Mouse (Mus musculus): ENCODE data around the gene Muc15. TPM values are rescaled to one million over a fixed set of nuclear protein-coding genes. Genes with fewer than 3 reads are reported as not detected.

Muc15 gene
- polyA plus RNA-seq, 1 experiment, result not detected

DNA sequence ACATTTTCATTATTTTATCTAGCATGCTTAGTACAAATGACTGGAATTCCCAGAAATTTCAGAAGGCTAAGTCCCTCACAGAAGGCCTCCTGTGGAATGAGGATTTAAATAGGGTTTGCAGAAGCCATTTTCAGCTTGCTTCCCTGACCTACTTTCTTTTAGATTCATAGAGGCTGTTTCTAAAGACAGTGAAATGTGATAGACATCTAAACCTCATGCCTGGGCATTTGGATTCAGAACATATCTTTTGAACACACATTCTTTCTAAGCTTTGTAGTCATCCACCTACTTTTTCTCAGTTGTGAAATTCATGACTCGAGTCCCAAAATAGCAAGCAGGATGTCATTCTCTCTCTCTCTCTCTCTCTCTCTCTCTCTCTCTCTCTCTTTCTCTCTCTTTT, 1.1 kb downstream of the Muc15 start:
- Histone ChIP-seq H3K36me3 (ENCODE audit: control insufficient read depth, insufficient read depth) (no peaks in the 10 kb centered on the region), H3K4me3 (no peak overlapping the region), H3ac (ENCODE audit: control insufficient read depth, insufficient read length) (no peak overlapping the region), H3K79me2 (ENCODE audit: control insufficient read depth, insufficient read depth) (no peaks in the 10 kb centered on the region), H3K27me3 (ENCODE audit: control insufficient read depth, insufficient read depth, insufficient read length) (no peaks in the 10 kb centered on the region), H3K4me2 (ENCODE audit: low read depth) (no peak overlapping the region)
- no peak for TF ChIP-seq USF1 (IDR thresholded peaks at IDR 0.05; ENCODE audit: low read depth)
- TF ChIP-seq CEBPB (IDR thresholded peaks at IDR 0.05; ENCODE audit: insufficient read depth, poor library complexity, severe bottlenecking), result no peak
- TF ChIP-seq MYOG (IDR thresholded peaks at IDR 0.05; ENCODE audit: control insufficient read depth in 1 of 3, insufficient read depth in 1 of 3, insufficient read length in 2 of 3, low read depth in 2 of 3), result no peak
- TF ChIP-seq POLR2AphosphoS2 (IDR thresholded peaks at IDR 0.05; ENCODE audit: insufficient read length, low read depth), result no peak
- TF ChIP-seq MYOD1 (IDR thresholded peaks at IDR 0.05; ENCODE audit: control insufficient read depth in 1 of 3, insufficient read length in 2 of 3, low read depth in 2 of 3), result no peak

DNA sequence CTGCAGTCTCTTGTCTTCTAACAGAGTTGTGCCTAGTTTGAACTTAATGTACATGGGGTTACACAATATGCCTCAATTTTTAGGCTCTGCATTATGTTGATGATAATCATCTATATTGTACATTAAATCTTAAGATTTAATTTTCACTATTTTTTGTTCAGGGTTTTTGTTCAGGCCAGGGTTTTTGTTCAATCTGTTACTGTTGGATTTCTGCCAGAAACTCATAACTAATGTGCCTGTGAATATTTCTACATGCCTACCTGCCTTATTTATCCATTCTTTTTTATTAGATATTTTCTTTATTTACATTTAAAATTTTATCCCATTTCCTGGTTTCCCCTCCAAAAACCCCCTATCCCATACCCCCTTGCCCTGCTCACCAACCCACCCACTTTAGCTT, 5.0 kb downstream of the Muc15 start:
- no peaks in the 10 kb centered on the region for H3K79me2 ChIP-seq (ENCODE audit: control insufficient read depth, insufficient read depth)
- no peak for TF ChIP-seq MYOD1 (IDR thresholded peaks at IDR 0.05; ENCODE audit: control insufficient read depth in 1 of 3, insufficient read length in 2 of 3, low read depth in 2 of 3)
- no peak for TF ChIP-seq MAX (IDR thresholded peaks at IDR 0.05; ENCODE audit: low read depth)
- TF ChIP-seq MYOG (IDR thresholded peaks at IDR 0.05; ENCODE audit: control insufficient read depth in 1 of 3, insufficient read depth in 1 of 3, insufficient read length in 2 of 3, low read depth in 2 of 3), result no peak
- TF ChIP-seq REST (IDR thresholded peaks at IDR 0.05; ENCODE audit: insufficient read depth, insufficient read length), result no peak
- TF ChIP-seq POLR2AphosphoS2 (IDR thresholded peaks at IDR 0.05; ENCODE audit: insufficient read length, low read depth), result no peak
- no peak for TF ChIP-seq SRF (IDR thresholded peaks at IDR 0.05; ENCODE audit: control insufficient read depth, insufficient read length, low read depth)
- no peak for TF ChIP-seq CEBPB (IDR thresholded peaks at IDR 0.05; ENCODE audit: insufficient read depth, poor library complexity, severe bottlenecking)
- no peak for TF ChIP-seq E2F4 (IDR thresholded peaks at IDR 0.05; ENCODE audit: insufficient read depth)

GRCm38 (mm10) chr2:110737236-110737635, 16.1 kb downstream of the Muc15 start:
- Histone ChIP-seq H3K36me3 (ENCODE audit: control insufficient read depth, insufficient read depth) (no peaks in the 10 kb centered on the region), H3ac (ENCODE audit: control insufficient read depth, insufficient read length) (no peak overlapping the region), H3K27me3 (ENCODE audit: control insufficient read depth, insufficient read depth, insufficient read length) (no peaks in the 10 kb centered on the region), H3K79me2 (ENCODE audit: control insufficient read depth, insufficient read depth) (no peaks in the 10 kb centered on the region), H3K4me2 (ENCODE audit: low read depth) (no peak overlapping the region), H3K4me3 (no peak overlapping the region)
- TF ChIP-seq TCF12 (IDR thresholded peaks at IDR 0.05; ENCODE audit: insufficient read depth, poor library complexity, severe bottlenecking) (no peak), REST (IDR thresholded peaks at IDR 0.05; ENCODE audit: insufficient read depth, insufficient read length) (no peak), SRF (IDR thresholded peaks at IDR 0.05; ENCODE audit: control insufficient read depth, insufficient read length, low read depth) (no peak), TCF3 (IDR thresholded peaks at IDR 0.05; ENCODE audit: insufficient read length, low read depth) (no peak), MYOG (IDR thresholded peaks at IDR 0.05; ENCODE audit: control insufficient read depth in 1 of 3, insufficient read depth in 1 of 3, insufficient read length in 2 of 3, low read depth in 2 of 3) (no peak), MAX (IDR thresholded peaks at IDR 0.05; ENCODE audit: low read depth) (no peak), CEBPB (IDR thresholded peaks at IDR 0.05; ENCODE audit: insufficient read depth, poor library complexity, severe bottlenecking) (no peak), E2F4 (IDR thresholded peaks at IDR 0.05; ENCODE audit: insufficient read depth) (no peak), USF1 (IDR thresholded peaks at IDR 0.05; ENCODE audit: low read depth) (no peak), POLR2AphosphoS2 (IDR thresholded peaks at IDR 0.05; ENCODE audit: insufficient read length, low read depth) (no peak), POLR2A (IDR thresholded peaks at IDR 0.05; ENCODE audit: insufficient read length, low read depth) (no peak), MYOD1 (IDR thresholded peaks at IDR 0.05; ENCODE audit: control insufficient read depth in 1 of 3, insufficient read length in 2 of 3, low read depth in 2 of 3) (no peak)

More for the DNA sequence above, 5.0 kb downstream of the Muc15 start:
- no peak overlapping the region for H3ac ChIP-seq (ENCODE audit: control insufficient read depth, insufficient read length)
- no peaks in the 10 kb centered on the region for H3K27me3 ChIP-seq (ENCODE audit: control insufficient read depth, insufficient read depth, insufficient read length)
- no peak overlapping the region for H3K4me3 ChIP-seq
- H3K36me3 ChIP-seq (ENCODE audit: control insufficient read depth, insufficient read depth), result no peaks in the 10 kb centered on the region
- H3K4me2 ChIP-seq (ENCODE audit: low read depth), result no peak overlapping the region

- H3ac ChIP-seq (ENCODE audit: control insufficient read depth, insufficient read length), result no peak overlapping the region
- TF ChIP-seq MYOD1 (IDR thresholded peaks at IDR 0.05; ENCODE audit: control insufficient read depth in 1 of 3, insufficient read length in 2 of 3, low read depth in 2 of 3), result no peak
- TF ChIP-seq MYOG (IDR thresholded peaks at IDR 0.05; ENCODE audit: control insufficient read depth in 1 of 3, insufficient read depth in 1 of 3, insufficient read length in 2 of 3, low read depth in 2 of 3), result no peak
- TF ChIP-seq POLR2AphosphoS2 (IDR thresholded peaks at IDR 0.05; ENCODE audit: insufficient read length, low read depth), result no peak
- no peak overlapping the region for H3K4me3 ChIP-seq
- H3K79me2 ChIP-seq (ENCODE audit: control insufficient read depth, insufficient read depth), result no peaks in the 10 kb centered on the region
- no peaks in the 10 kb centered on the region for H3K27me3 ChIP-seq (ENCODE audit: control insufficient read depth, insufficient read depth, insufficient read length)
- no peak overlapping the region for H3K4me2 ChIP-seq (ENCODE audit: low read depth)
- H3K36me3 ChIP-seq (ENCODE audit: control insufficient read depth, insufficient read depth), result no peaks in the 10 kb centered on the region
These were observed 16.8 kb downstream of the Muc15 start for GRCm38 (mm10) chr2:110737981-110738380.

- no peak overlapping the region for H3K4me2 ChIP-seq (ENCODE audit: low read depth)
- H3K4me3 ChIP-seq, result no peak overlapping the region
- H3K27me3 ChIP-seq (ENCODE audit: control insufficient read depth, insufficient read depth, insufficient read length), result no peaks in the 10 kb centered on the region
- no peaks in the 10 kb centered on the region for H3K79me2 ChIP-seq (ENCODE audit: control insufficient read depth, insufficient read depth)
- TF ChIP-seq MAX (IDR thresholded peaks at IDR 0.05; ENCODE audit: low read depth) (no peak), MYOG (IDR thresholded peaks at IDR 0.05; ENCODE audit: control insufficient read depth in 1 of 3, insufficient read depth in 1 of 3, insufficient read length in 2 of 3, low read depth in 2 of 3) (no peak), SRF (IDR thresholded peaks at IDR 0.05; ENCODE audit: control insufficient read depth, insufficient read length, low read depth) (no peak), REST (IDR thresholded peaks at IDR 0.05; ENCODE audit: insufficient read depth, insufficient read length) (no peak), POLR2A (IDR thresholded peaks at IDR 0.05; ENCODE audit: insufficient read length, low read depth) (no peak), USF1 (IDR thresholded peaks at IDR 0.05; ENCODE audit: low read depth) (no peak), CEBPB (IDR thresholded peaks at IDR 0.05; ENCODE audit: insufficient read depth, poor library complexity, severe bottlenecking) (no peak), TCF3 (IDR thresholded peaks at IDR 0.05; ENCODE audit: insufficient read length, low read depth) (no peak), POLR2AphosphoS2 (IDR thresholded peaks at IDR 0.05; ENCODE audit: insufficient read length, low read depth) (no peak), TCF12 (IDR thresholded peaks at IDR 0.05; ENCODE audit: insufficient read depth, poor library complexity, severe bottlenecking) (no peak), E2F4 (IDR thresholded peaks at IDR 0.05; ENCODE audit: insufficient read depth) (no peak), MYOD1 (IDR thresholded peaks at IDR 0.05; ENCODE audit: control insufficient read depth in 1 of 3, insufficient read length in 2 of 3, low read depth in 2 of 3) (no peak)
- no peaks in the 10 kb centered on the region for H3K36me3 ChIP-seq (ENCODE audit: control insufficient read depth, insufficient read depth)
- H3ac ChIP-seq (ENCODE audit: control insufficient read depth, insufficient read length), result no peak overlapping the region
These were observed 18.6 kb downstream of the Muc15 start for GRCm38 (mm10) chr2:110739781-110740180.
